Mouse (Mus musculus) central nervous system, embryonic 11.5 days (tissue): ENCODE results near the gene Apod. TPM values are rescaled to one million over a fixed set of nuclear protein-coding genes. Genes with fewer than 3 reads are reported as not detected.

ENCODE experiments used
- polyA plus RNA-seq: library from polyadenylated mRNA; depleted of rRNA; stranded (reverse); fragments of >200 nt; gene quantifications from 2 replicates; pipeline ENCODE4 v1.2.3, GENCODE M21; 2012; rRNA removed

The Apod gene
- polyA plus RNA-seq: 24.3 and 41.1 TPM in 2 replicates

DNA sequence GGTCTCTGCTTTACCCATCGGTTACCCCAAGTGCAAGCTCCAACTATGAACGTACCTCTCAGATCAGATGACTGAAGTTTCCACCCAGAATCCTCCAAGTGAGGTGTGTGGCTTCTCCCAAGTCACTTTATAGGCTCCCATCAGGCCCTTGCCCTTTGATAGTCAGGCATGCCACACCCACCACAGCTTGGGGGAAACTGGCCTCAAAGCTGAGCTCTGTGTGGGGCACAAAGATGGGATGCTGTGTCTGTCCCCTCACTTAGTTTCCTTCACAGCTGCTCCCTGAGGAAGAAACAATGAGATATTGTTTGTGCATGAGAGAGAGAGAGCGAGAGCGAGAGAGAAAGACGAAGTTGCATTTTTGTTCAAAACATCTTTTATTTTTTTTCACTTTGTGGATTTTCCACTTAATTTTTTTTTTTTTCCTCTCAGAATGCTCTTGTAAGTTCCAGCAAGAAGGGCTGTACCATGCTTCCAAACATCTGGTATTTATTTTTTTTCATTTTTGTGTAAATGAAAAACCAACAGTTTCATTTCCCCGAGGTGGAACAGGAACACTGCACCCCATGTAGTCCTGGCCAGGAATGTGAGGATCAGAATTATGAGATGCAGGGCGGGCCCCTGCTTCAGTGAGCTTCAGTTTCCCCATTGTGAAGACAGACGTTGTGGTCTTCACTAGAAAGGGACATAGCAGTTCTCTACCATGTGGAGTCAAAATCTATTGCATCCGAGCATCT lies at the start of gene Apod:
TSS of gene Apod (minus strand) at position 312 of the 737 bp plus-strand sequence.

DNA sequence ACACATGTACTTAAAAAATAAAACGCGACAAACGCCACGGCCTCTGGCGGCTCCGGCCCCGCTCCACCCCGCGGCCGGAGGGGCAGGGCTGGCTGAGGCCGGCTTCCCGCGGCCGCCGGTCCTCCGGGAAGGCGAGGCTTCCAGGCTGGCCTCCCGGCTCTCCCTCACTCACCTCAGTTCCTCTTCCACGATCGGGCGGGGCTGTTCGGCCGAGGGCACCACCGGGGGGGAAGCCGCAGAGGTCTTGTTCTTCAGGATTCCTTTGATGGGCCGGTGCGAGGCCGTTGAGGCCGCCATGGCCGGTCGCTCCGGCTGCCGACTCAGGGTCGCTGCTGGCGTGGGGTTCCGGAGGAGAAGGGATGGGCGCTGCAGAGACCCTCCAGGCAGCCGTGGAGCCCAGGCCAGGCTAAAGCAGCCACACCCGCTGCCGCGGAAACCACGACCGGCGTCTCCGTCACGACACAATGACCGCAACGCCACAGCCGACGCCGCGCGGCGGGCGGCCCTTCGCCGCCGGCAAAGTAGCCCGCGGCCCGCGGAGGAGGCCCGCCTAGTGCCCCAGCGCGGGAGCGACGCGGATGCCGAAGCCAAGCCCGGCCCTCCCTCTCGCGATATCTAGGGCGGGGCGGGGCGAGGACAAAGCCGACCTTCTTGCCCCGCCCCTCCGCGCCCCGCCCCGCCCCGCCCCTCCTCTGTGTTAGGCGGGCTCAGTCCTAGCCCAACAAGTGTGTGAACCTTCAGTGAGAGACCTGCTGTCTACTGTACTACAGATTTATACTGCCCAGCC lies 39.7 kb downstream of the Apod start, which contains the start of gene Ppp1r2:
TSS of gene Ppp1r2 (minus strand) at position 604 of the 787 bp plus-strand sequence.

Other genes starting within 250 kb of the Apod start
- 8.4 and 13.8 TPM in 2 replicates for gene Xxylt1, start 233.4 kb downstream of the Apod start, polyA plus RNA-seq
- gene Acap2, start 113.6 kb downstream of the Apod start, polyA plus RNA-seq: 17.0 and 23.8 TPM in 2 replicates
- gene Ppp1r2, start 39.5 kb downstream of the Apod start, polyA plus RNA-seq: 52.8 and 53.4 TPM in 2 replicates
- 35.2 and 53.1 TPM in 2 replicates for gene Bdh1, start 107.5 kb upstream of the Apod start, polyA plus RNA-seq